Mouse (Mus musculus) cerebellum, adult 2 months (tissue): ENCODE data around the gene Tspan14.

Source experiments
- CTCF ChIP-seq: fragments of 200-500 bp; IDR thresholded peaks from 2 replicates; pipeline ENCODE4 v1.5.1; 2011; ENCODE audit warnings: low read depth, mild to moderate bottlenecking, control low read depth, low read length, moderate library complexity, borderline replicate concordance; ENCODE audit not compliant: insufficient read depth
- POLR2A ChIP-seq: fragments of 200-500 bp; IDR thresholded peaks from 2 replicates; pipeline ENCODE4 v1.6.1; 2011; ENCODE audit warnings: low read length, control low read depth, borderline replicate concordance; ENCODE audit not compliant: insufficient read depth

GRCm38 (mm10) chr14:41004201-41005141 is 37.9 kb upstream of the Tspan14 start:
- no peak for TF ChIP-seq POLR2A
- TF ChIP-seq CTCF = no peak
